Mouse (Mus musculus) heart, adult 11 months (tissue): ENCODE measurements around the gene Ssbp3.

Source experiments
- DNase-seq: peaks from one replicate; pipeline ENCODE4 v3.0.0; 2022

The Ssbp3 gene

DNA sequence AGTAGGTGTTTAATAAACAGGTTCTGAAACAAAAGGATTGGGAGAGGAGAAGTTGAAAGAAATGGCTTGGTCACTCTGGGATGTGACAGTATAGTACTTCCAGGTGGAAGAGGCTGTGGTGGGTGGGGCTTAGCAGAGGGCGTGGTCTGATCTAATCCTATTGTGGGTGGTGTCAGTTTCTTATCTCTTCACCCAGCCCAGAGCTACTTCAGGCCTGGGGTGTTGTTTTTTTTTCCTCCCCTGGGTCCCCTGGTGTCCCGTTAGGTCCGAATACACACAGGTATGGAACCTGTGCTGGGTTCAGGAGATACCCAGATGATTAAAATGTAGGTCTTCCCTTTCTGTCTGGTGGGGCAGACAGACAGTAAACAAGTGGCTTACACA is 2.1 kb upstream of the Ssbp3 start:
- peak; percentile 98 for DNase-seq

DNA sequence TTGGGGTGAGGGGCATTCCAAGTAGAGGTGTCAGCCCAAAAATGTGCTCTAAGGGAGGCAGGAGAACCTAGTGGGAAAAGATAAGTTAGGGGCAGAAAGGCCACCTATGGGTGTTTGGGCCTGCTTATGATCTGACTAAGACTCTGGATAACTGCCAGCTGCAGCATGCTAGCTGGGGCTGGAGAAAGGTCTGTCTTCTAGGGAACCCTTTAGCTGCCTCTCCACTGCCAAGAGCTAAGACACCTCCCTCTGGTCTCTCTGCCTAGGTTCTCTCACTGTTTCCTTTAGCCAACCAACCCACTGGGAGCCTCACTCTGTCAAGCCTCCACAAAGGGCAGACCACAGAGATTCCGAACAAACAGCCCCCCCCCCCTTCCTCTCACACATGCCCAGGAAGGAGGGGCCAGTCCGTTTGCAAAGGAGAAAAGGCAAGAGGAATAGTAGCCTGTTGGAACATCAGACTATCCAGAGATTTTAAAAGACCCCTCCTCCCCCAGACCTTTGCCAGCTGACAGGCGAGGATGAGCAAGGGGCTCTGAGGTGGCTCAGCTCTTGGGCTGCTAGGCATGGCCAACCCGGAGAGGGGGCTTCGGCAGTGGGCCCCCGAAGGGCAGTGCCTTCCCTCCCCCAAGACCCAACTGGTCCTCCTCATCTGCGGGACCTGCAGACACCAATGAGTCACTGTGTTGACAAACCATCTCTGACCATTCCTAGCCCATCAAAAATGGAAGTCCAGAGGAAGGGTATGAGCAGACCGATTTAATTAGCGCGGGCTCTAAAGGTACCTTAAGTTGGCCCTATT is 1.4 kb upstream of the Ssbp3 start:
- peak; percentile 99 for DNase-seq

DNA sequence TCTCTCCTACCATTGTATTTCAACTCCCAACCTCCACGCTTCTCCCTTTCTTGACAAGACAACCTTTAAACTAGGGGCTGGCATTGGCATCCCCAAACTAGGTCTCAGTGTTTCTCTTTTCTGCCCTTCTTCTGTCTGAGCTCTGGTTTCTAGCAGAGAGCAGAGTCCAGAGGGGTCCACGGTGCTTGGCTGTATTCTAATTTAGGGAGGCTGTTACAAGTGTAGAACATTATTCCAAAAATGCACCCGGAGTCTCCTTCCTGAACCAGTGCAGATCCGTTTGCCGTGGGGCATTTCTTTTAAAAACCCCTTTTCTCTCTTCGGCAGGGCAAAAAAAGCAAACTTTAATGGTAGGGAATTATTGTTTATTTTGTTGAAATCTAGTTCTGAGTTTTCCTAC is 704 bp upstream of the Ssbp3 start:
- no peak for DNase-seq

DNA sequence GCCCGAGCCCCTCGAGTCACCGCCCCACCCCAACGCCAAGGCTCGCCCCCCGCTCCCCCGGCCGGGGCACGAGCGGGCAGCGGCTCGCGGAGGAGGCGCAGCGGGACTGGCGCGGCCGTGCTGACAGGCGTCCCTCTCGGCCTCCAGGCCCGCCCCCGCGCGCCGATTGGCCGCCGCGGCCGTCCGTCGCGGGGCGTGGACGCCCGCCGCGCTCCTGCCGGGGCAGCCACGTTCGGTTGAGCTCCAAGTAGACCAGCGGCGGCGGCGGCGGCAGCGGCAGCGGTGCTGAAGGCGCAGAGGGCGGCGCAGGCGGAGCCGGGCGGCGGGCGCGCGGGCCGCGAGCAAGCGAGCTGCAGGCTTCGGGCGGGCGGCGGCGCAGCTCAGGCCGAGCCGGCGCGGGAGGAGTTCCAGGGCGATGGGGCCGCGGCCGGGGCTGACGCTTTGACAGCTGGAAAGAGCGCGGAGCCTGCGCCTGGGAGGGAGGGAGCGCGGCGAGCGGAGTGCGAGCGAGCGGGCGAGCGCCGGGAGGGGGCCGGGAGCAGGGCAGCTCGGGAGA is 823 bp downstream of the Ssbp3 start:
- DNase-seq, result peak; percentile 100

DNA sequence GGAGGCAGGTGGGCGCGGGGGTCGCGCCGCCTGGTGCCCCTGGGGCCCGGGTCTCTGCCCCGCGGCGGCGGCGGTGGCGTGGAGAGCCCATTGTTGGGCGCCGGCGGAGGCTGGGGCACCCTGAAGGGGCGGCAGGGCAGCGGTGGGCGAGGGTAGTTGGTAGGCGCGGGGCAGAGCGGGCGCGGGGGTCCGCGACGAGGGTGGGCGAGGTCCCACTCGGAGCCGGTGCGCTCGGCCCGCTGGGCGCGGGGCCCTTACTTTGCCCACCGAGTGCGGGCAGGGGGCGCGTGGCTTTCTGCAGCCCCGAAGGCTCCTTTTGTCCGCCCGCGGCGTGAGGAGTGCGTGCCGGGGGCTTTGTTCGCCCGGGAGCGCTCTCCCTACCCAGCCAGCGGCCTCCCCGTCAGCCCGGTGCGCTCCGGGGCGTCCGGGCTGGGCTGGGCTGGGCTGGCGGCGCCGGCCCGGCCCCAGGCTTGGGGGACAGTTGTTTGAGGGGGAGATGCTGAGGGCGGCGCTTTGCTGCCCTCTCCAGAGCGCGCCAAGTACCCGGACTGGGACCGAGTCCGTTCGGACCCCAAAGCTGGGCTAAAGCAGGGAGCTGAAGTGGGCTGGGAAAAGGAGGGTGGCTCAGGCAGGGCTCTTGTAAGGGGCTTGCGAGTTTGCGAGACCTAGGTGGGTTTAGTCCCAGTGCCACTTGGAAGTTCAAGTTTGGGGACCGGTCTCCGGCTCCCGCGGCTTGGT is 1.6 kb downstream of the Ssbp3 start:
- DNase-seq, result peak; percentile 94

DNA sequence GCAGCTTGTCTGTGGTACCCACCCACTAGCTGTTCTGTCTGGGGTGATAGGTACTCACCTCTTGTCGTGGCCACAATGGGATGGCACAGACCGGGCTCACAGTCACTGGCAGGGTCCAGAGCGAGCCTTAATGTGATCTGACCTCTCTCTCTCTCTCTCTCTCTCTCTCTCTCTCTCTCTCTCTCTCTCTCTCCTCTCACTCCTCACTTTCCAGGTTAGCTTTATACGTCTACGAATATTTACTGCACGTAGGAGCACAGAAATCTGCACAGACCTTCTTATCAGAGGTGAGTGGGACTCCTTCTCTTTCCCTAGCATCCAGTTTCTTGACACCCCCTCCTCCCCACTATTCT is 2.2 kb downstream of the Ssbp3 start:
- no peak for DNase-seq

DNA sequence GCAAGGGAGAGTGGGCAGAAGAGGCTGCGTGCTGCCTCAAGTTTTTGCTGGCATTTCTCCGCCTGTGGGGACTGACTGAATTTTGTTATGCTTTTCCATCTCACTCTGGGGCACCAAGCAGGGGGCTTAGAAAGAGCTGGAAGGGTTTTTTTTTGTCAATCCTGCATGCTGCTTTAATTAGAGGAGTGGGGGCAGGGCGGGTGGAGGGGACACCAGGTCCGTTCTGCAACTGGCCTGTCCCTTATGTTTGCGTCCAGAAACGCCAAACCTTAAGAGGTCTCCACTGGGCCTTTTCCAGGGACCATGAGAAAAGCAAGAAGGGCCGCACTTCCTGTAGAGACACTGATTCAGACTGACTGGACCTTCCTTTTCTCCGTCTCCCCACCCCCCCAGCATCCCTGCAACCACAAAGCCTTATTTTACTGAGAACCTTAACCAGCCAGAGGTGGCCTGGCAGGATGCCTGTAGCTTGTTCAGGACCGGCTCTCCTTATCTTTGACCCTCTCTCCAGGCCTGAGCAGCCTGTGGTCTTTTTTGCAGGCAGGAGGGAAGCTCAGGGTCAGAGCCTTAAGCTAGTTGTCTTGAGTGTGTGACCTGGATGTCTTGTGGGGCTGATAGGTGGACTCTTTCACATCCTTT is 3.0 kb downstream of the Ssbp3 start:
- DNase-seq, result peak; percentile 93

DNA sequence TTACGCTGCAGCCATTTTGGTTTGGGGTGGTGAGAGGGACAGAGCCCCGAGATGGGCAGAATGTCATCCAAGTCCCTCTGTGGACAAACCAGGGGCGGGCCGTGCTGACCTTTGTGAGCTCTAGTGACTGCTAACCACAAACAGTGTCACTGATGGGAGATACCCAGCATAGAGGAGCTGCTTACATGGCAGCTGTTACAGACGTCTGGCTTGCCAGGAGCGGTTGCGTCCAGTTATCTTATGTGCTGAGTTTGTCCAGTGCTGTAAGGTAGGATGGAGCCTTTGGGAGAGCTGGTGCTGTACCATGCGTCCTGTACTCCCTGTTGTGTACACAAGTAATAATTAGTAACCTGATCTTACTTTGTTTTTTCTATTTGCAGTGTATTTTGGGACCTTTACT is 4.8 kb downstream of the Ssbp3 start:
- no peak for DNase-seq

DNA sequence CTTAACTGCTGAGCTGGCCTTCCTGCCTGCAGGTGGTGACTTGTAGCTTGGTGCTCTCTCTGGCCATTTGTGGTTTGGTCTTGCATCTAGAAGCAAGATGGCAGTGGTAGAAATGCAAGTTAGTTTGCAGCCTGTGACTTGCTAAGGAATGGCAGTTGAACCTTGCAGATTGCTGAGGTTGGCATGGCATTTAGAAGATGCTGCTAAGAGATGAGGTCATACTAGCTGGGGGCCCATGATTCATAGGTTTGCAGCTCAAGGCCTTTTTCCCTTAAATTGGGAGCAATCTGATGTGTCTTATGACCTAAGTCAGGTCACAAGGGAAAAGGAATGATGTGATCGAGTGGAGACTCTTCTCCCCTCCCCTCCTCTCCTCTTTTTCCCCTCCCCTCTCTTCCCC is 7.8 kb downstream of the Ssbp3 start:
- no peak for DNase-seq

DNA sequence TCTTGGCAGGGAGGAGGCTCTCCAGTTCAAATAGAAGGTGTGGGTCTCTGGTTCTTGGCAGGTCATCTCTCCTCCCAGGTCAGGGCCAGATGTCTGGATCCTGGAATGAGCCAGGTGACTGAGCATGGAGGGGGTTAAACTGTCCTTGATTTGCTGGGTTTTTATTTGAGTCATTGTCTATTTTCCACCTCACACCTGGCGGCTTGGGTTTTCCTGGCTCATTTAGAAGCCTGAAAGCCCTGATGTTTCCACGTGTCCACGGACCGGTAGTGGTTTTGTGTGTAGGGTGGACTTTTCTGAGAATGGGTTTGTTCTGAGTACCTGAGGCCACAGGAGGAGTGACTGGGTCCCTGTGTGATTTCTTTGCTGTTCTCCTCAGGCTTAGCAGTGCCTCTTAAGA is 9.6 kb downstream of the Ssbp3 start:
- DNase-seq, result no peak

DNA sequence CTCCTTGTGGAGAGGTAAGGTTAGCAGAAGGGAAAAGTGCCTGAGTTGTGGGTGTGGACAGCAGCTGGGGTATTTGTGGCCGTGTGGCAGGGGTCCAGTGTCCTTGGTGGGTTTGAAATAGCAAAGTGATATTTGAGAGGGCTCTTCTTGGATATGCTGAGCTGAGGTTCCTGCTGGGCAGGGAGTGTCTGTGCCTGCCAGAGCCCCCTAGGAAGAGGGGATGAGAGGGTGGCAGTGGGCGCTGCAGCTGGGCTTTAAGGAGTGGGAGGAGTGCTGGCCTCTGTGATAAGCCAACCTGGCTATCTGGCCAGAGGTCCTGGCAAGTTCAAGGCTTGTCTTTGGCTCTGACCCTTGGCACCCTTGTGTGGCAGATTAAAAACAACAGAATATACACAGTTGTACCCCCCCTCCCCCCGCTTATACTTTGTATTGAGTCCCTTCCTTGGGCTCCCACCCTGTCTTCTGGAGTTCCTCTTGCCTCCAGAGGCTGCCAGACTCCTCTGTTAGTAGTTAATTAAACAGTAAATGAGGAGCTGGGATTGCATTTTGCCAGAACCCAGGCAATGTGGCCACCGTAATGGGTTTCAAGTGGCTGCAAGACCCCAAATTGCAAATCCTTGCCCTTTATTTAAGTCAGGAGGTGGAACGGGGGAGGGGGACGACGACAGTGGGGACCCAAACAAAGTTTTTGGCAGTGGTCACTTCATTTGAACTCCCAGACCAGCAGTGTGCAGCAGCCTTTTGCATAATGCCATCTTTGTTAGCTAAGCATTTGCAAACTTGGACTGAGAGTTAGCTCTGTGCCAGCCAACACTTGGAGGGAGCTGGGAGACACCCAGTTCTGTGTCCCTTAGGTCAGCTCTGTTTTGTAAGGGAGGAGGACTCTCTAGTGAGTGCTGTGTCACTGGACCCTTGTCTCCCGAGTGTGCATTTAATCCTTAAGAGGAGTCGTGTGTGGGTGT is 11.2 kb downstream of the Ssbp3 start:
- peak; percentile 93 for DNase-seq

DNA sequence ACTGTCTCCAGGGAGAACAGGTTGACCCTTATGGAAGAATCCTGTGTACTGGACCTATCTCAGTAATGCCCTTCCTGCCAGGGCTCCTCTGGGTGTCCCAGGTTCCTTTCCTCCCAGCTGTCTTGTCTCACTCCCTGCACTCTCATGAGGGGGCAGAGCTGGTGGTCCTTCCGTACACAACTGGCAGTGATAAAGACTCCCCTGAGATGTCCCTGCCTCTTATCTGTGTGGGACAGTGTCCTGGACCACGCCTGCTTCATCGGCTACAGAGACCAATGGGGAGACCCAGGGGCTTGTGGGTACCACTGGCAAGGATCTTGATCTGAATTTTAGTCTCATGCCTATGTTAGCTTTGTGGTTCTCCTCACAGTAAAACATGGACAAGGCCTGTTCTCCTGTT is 12.4 kb downstream of the Ssbp3 start:
- DNase-seq, result no peak

DNA sequence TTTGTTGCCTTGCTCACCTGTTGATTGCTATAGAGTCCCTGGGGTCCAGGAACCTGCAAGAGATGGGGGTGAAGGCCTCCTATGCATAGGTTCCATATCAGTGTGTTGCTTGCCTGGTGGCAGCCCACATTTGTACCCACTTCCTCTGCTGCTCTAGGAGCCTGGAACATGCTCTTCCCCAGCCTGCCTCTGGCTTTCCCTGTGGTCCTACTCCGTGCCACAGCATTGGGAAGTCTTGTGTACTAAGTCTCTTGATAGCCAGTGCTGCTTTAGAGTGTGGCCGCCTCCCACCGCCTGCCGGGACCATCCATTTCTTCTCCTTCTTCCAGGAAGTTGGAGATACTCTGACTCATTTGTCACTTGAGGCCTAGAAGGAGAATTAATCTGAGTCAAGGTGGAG is 13.7 kb downstream of the Ssbp3 start:
- no peak for DNase-seq

DNA sequence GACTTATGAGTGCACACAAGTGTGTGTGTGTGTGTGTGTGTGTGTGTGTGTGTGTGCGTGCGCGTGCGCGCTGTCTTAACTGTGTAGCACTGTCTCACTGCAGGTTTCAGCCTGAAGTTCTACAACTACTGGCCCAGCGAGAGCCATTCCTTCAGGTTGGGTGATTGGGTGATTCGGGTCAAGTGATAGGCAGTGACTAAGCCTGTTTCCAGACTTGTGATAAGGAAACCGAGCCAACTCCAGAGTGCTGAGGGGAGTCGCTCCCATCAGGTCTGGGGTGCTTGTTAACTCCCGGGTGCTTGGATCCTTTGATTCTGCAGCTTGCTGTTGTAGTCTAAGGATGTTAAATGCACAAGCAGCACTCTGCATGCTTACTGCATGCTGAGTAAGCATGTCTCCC is 14.4 kb downstream of the Ssbp3 start:
- DNase-seq, result no peak

DNA sequence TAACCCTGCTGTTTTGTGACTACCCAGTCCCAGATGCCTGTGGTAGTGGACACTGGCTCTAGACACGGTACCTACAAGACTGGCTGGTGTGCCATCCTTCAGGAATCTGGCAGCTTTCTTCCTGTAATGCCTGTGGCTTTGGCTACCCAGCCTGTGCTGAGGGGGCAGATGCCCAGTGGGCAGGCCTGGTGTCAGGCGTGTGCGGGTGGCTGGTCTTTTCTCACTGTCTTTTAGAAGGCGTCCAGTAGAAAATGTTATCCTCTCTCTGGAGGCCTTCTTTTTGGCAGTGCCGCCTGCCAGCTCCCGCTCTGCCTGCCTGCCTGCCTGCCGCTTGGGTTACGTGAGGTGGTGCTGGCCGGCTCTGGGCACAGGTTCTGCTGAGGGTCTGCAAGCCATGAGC is 15.9 kb downstream of the Ssbp3 start:
- no peak for DNase-seq

DNA sequence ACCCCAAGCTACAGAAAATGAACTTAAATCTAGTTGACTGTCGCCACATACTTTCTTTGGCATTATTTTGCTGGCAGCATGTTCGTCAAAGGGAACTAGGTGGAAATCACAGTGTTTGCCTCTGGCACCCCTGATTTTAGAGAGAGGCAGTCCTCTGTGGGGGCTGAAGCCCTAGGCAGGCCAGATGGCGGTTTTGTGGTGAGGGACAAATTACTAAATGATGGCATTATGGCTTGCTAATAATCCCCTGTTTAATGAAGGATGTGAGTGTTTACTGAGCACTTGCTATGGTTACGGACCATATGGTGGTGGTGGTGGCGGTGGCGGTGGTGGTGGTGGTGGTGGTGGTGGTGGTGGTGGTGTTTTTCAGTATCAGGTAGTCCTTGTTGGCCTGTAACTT is 16.5 kb downstream of the Ssbp3 start:
- no peak for DNase-seq

DNA sequence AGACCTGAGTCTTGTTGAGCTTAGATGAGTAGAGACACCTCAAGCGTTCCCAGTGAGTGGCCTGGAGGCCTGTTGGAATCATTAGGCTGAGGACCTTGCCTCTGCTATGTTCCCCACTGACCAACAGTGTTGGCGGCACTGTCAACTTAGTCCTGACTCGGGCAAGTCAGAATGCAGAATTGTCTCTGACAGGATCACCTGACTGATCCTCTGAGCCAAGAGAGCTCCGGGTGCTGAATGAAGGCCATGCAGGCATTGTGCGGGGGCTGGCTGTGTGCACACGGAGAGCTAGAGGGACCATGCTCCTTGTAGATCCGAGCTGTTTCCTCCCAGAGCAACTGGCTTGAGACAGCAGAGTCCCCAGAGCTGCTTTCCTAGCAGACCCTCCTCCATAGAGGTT is 18.5 kb downstream of the Ssbp3 start:
- no peak for DNase-seq

DNA sequence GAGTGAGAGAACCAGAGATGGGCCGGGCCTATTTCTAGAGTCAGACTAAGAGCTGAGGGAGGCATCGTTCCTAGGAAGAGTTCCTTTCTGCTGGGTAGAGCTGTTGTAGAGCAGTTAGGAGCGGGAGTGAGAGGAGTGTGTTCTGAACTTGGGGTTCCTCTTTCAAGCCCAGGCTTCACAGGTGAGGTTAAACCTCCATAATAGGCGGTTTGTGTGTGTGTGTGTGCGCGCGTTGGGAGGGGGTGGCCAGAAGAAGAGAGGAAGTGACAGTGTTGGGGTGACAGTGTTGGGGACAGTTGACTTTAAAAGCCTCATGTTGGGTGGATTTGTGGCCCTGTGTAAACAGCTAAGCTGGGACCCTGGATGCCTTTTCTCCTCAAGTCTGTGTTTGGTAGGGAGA is 22.1 kb downstream of the Ssbp3 start:
- no peak for DNase-seq

DNA sequence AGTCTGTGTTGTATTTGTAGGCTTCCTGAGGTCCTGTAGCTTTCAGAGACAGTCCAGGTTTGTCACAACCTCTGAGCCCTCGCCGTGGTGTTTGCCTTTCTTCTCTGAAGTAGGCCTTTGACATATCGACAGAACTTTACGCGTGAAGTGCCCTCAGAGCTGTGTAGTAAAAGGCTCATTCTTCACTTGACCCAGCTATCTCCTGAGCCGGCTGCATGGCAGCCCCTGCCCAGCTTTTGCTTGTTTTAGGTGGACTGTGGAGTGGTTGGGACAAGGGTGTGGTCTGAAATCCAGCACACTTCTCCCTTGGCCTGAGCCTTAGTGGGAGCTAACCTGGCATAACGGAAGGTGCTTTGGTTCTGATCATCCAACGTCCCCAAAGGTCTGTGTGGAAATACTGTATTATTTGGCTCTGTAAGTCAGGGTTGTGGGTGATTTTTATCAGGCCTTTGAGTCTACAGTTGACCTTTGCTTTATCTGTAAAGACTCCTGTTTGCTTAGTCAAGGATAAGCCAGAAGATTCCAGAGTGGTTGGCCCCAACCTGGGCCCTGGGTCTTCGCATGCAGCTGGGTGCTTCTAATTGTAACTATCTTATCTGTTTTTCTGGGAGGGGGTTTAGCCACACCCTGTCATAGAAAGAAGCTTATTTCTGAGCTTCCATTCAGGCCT is 23.4 kb downstream of the Ssbp3 start:
- no peak for DNase-seq

DNA sequence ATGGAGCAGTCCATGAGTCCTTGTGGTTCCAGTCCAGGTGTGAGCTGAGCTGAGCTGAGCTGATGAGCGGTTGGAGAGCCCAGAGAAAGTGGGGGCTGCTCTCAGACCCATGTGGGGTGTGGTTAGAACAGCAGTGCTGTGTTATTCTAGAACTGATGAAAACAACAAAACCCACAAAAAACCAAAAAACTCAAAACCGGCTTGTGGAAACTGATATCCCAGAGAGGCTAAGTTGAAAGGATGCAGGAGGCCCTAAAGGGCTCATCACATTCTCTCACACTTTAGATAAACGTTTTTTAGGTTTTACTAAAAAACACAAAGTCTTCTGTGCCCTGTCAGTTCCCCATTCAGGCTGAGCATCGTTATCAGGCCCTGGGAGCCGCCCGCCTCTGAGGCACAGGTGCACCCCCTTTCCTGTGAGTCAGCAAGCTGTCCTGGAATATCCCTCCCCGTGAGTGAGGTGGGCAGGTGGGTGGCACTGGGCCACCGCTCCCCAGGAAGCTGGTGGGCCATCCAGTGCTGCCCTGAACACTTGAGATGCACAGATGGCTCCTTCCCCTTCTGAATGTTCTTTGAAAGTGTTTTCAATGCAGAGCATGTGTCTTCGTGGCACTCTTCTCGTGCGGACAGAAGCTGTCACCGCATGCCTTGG is 24.6 kb downstream of the Ssbp3 start:
- no peak for DNase-seq

DNA sequence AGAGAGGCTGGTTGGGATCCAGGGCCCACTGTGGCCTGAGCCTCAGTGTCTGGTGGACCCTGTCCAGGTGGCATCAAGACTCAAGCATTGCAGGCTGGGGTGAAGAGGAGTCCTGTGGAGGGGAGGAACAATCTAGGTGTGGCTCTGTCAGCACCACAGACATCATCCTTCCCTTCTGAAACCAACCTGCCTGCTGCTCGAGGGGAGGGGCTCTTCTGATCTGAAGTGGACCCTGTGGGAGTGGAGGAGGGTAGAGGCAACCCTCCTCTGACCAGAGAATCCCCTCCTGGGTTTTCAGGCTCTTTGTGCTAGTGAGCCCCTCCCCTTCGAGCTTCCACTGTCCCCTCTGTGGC is 25.1 kb downstream of the Ssbp3 start:
- DNase-seq, result no peak

DNA sequence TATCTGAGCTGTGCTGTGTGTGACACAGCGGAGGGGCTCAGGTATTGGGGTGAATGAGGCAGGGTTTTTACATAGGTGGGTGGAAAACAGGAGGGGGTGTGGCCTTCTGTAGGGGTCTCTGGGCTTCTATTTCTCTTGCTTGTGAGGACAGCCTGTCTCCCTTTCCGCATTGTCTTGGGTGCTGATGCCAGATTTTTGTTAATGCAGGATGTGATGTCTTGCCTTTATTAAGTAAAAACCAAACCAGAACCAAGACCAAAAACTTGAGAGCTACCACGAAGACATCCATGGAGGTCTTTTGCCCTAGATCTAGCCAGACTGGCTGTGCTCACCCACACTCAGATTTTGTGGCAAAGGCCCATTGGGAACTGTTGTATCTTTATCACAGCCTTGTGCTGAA is 25.5 kb downstream of the Ssbp3 start:
- DNase-seq, result no peak
